Mouse (Mus musculus): Measurements from ENCODE around the gene Podxl2. TPM values are rescaled to one million over a fixed set of nuclear protein-coding genes. Genes with fewer than 3 reads are reported as not detected.

The Podxl2 gene
- polyA plus RNA-seq (2014; fragmentation: Nextera tagmentation; extraction: Ambion mirVana), result 525 and 527 TPM in 2 replicates

GRCm38 (mm10) chr6:88874868-88875508, at the start of gene Podxl2:
Gene Podxl2, minus strand, starts transcription at chr6:88875044.
- Histone ChIP-seq H3K27ac (peak within 1 kb of the TSS; percentile 97), H3K4me3 (replicated peaks; ENCODE audit: low read length) (peak within 1 kb of the TSS; percentile 98), H3K4me1 (replicated peaks; ENCODE audit: control insufficient read depth, insufficient read depth, low read length) (peaks cover 34% of the 10 kb centered on the region), H3K27me3 (ENCODE audit: control insufficient read depth, insufficient read depth, low read length) (no peaks in the 10 kb centered on the region), H3K9me3 (ENCODE audit: control insufficient read depth, low read length) (no peaks in the 10 kb centered on the region), H3K4me2 (replicated peaks) (peak within 1 kb of the TSS; percentile 81), H3K9ac (peak within 1 kb of the TSS; percentile 98), H3K36me3 (replicated peaks; ENCODE audit: control insufficient read depth, insufficient read depth) (no peaks in the 10 kb centered on the region)
- DNase-seq (ENCODE audit: low spot score), result peak; percentile 90
- ATAC-seq (ENCODE audit: low FRiP score), result peak; percentile 71
- 4% methylated on average over 59 of the region's 63 CpGs for WGBS

- DNase-seq (ENCODE audit: low spot score) (no peak), ATAC-seq (ENCODE audit: low FRiP score) (no peak)
- Histone ChIP-seq H3K4me2 (replicated peaks) (no peak overlapping the region), H3K4me3 (replicated peaks; ENCODE audit: low read length) (no peak overlapping the region), H3K9ac (no peak overlapping the region), H3K36me3 (replicated peaks; ENCODE audit: control insufficient read depth, insufficient read depth) (no peaks in the 10 kb centered on the region), H3K4me1 (replicated peaks; ENCODE audit: control insufficient read depth, insufficient read depth, low read length) (no peaks in the 10 kb centered on the region), H3K27me3 (ENCODE audit: control insufficient read depth, insufficient read depth, low read length) (no peaks in the 10 kb centered on the region), H3K9me3 (ENCODE audit: control insufficient read depth, low read length) (no peaks in the 10 kb centered on the region), H3K27ac (no peak overlapping the region)
- 87% methylated on average over 8 of the region's 8 CpGs for WGBS
Observed at GRCm38 (mm10) chr6:88918802-88919201, 44.0 kb upstream of the Podxl2 start.

GRCm38 (mm10) chr6:88916153-88916552, 41.3 kb upstream of the Podxl2 start:
- DNase-seq (ENCODE audit: low spot score) (no peak), ATAC-seq (ENCODE audit: low FRiP score) (no peak)
- H3K27ac ChIP-seq, result no peak overlapping the region
- H3K4me3 ChIP-seq (replicated peaks; ENCODE audit: low read length), result no peak overlapping the region
- no peaks in the 10 kb centered on the region for H3K4me1 ChIP-seq (replicated peaks; ENCODE audit: control insufficient read depth, insufficient read depth, low read length)
- no peak overlapping the region for H3K9ac ChIP-seq
- H3K27me3 ChIP-seq (ENCODE audit: control insufficient read depth, insufficient read depth, low read length), result no peaks in the 10 kb centered on the region
- H3K9me3 ChIP-seq (ENCODE audit: control insufficient read depth, low read length), result no peaks in the 10 kb centered on the region
- peaks cover 13% of the 10 kb centered on the region for H3K36me3 ChIP-seq (replicated peaks; ENCODE audit: control insufficient read depth, insufficient read depth)
- 56% methylated on average over 1 of the region's 1 CpGs for WGBS
- H3K4me2 ChIP-seq (replicated peaks), result no peak overlapping the region

GRCm38 (mm10) chr6:88915510-88915909, 40.7 kb upstream of the Podxl2 start:
- Histone ChIP-seq H3K9ac (no peak overlapping the region), H3K4me2 (replicated peaks) (no peak overlapping the region), H3K4me1 (replicated peaks; ENCODE audit: control insufficient read depth, insufficient read depth, low read length) (no peaks in the 10 kb centered on the region), H3K36me3 (replicated peaks; ENCODE audit: control insufficient read depth, insufficient read depth) (peaks cover 18% of the 10 kb centered on the region), H3K9me3 (ENCODE audit: control insufficient read depth, low read length) (no peaks in the 10 kb centered on the region), H3K27ac (no peak overlapping the region), H3K4me3 (replicated peaks; ENCODE audit: low read length) (no peak overlapping the region), H3K27me3 (ENCODE audit: control insufficient read depth, insufficient read depth, low read length) (no peaks in the 10 kb centered on the region)
- DNase-seq (ENCODE audit: low spot score) (no peak), ATAC-seq (ENCODE audit: low FRiP score) (no peak)
- 63% methylated on average over 4 of the region's 4 CpGs for WGBS

- Histone ChIP-seq H3K4me1 (replicated peaks; ENCODE audit: control insufficient read depth, insufficient read depth, low read length) (no peaks in the 10 kb centered on the region), H3K27ac (no peak overlapping the region), H3K27me3 (ENCODE audit: control insufficient read depth, insufficient read depth, low read length) (no peaks in the 10 kb centered on the region), H3K9me3 (ENCODE audit: control insufficient read depth, low read length) (no peaks in the 10 kb centered on the region), H3K4me3 (replicated peaks; ENCODE audit: low read length) (no peak overlapping the region), H3K36me3 (replicated peaks; ENCODE audit: control insufficient read depth, insufficient read depth) (peaks cover 25% of the 10 kb centered on the region), H3K4me2 (replicated peaks) (no peak overlapping the region), H3K9ac (no peak overlapping the region)
- DNase-seq (ENCODE audit: low spot score), result no peak
- no peak for ATAC-seq (ENCODE audit: low FRiP score)
- WGBS, result 78% methylated on average over 5 of the region's 5 CpGs
Observed at GRCm38 (mm10) chr6:88914799-88915198, 40.0 kb upstream of the Podxl2 start.

GRCm38 (mm10) chr6:88913440-88913839, 38.6 kb upstream of the Podxl2 start:
- DNase-seq (ENCODE audit: low spot score), result no peak
- Histone ChIP-seq H3K27ac (no peak overlapping the region), H3K9ac (no peak overlapping the region), H3K4me2 (replicated peaks) (no peak overlapping the region), H3K27me3 (ENCODE audit: control insufficient read depth, insufficient read depth, low read length) (no peaks in the 10 kb centered on the region), H3K36me3 (replicated peaks; ENCODE audit: control insufficient read depth, insufficient read depth) (peaks cover 26% of the 10 kb centered on the region), H3K4me1 (replicated peaks; ENCODE audit: control insufficient read depth, insufficient read depth, low read length) (no peaks in the 10 kb centered on the region), H3K4me3 (replicated peaks; ENCODE audit: low read length) (no peak overlapping the region), H3K9me3 (ENCODE audit: control insufficient read depth, low read length) (no peaks in the 10 kb centered on the region)
- no peak for ATAC-seq (ENCODE audit: low FRiP score)

GRCm38 (mm10) chr6:88913022-88913421, 38.2 kb upstream of the Podxl2 start:
- Histone ChIP-seq H3K9ac (no peak overlapping the region), H3K27me3 (ENCODE audit: control insufficient read depth, insufficient read depth, low read length) (no peaks in the 10 kb centered on the region), H3K9me3 (ENCODE audit: control insufficient read depth, low read length) (no peaks in the 10 kb centered on the region), H3K4me1 (replicated peaks; ENCODE audit: control insufficient read depth, insufficient read depth, low read length) (no peaks in the 10 kb centered on the region), H3K27ac (no peak overlapping the region), H3K4me2 (replicated peaks) (no peak overlapping the region), H3K4me3 (replicated peaks; ENCODE audit: low read length) (no peak overlapping the region), H3K36me3 (replicated peaks; ENCODE audit: control insufficient read depth, insufficient read depth) (peaks cover 26% of the 10 kb centered on the region)
- ATAC-seq (ENCODE audit: low FRiP score) (no peak), DNase-seq (ENCODE audit: low spot score) (no peak)
- 80% methylated on average over 4 of the region's 4 CpGs for WGBS

GRCm38 (mm10) chr6:88909151-88909550, 34.3 kb upstream of the Podxl2 start:
- ATAC-seq (ENCODE audit: low FRiP score), result no peak
- WGBS, result 93% methylated on average over 6 of the region's 6 CpGs

GRCm38 (mm10) chr6:88906369-88907108, 31.7 kb upstream of the Podxl2 start:
- H3K27me3 ChIP-seq (ENCODE audit: control insufficient read depth, insufficient read depth, low read length), result no peaks in the 10 kb centered on the region
- peaks cover 15% of the 10 kb centered on the region for H3K36me3 ChIP-seq (replicated peaks; ENCODE audit: control insufficient read depth, insufficient read depth)
- no peak overlapping the region for H3K9ac ChIP-seq
- DNase-seq (ENCODE audit: low spot score), result peak; percentile 81
- H3K9me3 ChIP-seq (ENCODE audit: control insufficient read depth, low read length), result no peaks in the 10 kb centered on the region
- H3K4me3 ChIP-seq (replicated peaks; ENCODE audit: low read length), result no peak overlapping the region
- peak overlapping the region; percentile 27 for H3K4me2 ChIP-seq (replicated peaks)
- peaks cover 18% of the 10 kb centered on the region for H3K4me1 ChIP-seq (replicated peaks; ENCODE audit: control insufficient read depth, insufficient read depth, low read length)
- ATAC-seq (ENCODE audit: low FRiP score), result no peak
- WGBS, result 22% methylated on average over 16 of the region's 16 CpGs
- no peak overlapping the region for H3K27ac ChIP-seq

More at GRCm38 (mm10) chr6:88909151-88909550, 34.3 kb upstream of the Podxl2 start:
- Histone ChIP-seq H3K36me3 (replicated peaks; ENCODE audit: control insufficient read depth, insufficient read depth) (peaks cover 26% of the 10 kb centered on the region), H3K9me3 (ENCODE audit: control insufficient read depth, low read length) (no peaks in the 10 kb centered on the region), H3K27ac (no peak overlapping the region), H3K4me2 (replicated peaks) (no peak overlapping the region), H3K4me3 (replicated peaks; ENCODE audit: low read length) (no peak overlapping the region), H3K9ac (no peak overlapping the region), H3K27me3 (ENCODE audit: control insufficient read depth, insufficient read depth, low read length) (no peaks in the 10 kb centered on the region), H3K4me1 (replicated peaks; ENCODE audit: control insufficient read depth, insufficient read depth, low read length) (0 out of 2 replicates have a peak, but pooled peaks cover 2% of the 10 kb centered on the region)
- DNase-seq (ENCODE audit: low spot score), result no peak

Data from hindbrain, embryonic 14.5 days (tissue).